Mouse (Mus musculus) forelimb bud, embryonic 11.5 days (tissue): Measurements from ENCODE around the gene Gm28044.
"Not testable (repeated sequence)": the region's sequence is repeated elsewhere in the genome, so short reads cannot be mapped to it uniquely, and the experiment has no call there.

ENCODE experiments used
- DNase-seq: peaks from one replicate; pipeline ENCODE4 v3.0.0-alpha.2; 2012; ENCODE audit warnings: low read depth, low spot score

The Gm28044 gene

GRCm38 (mm10) chr13:67360131-67360744 is at the start of gene Gm28044, which contains the start of gene Zfp953:
Gene Gm28044, minus strand, starts transcription at chr13:67360536.
Gene Zfp953, minus strand, starts transcription at chr13:67360605.
- DNase-seq, result peak; percentile 87

DNA sequence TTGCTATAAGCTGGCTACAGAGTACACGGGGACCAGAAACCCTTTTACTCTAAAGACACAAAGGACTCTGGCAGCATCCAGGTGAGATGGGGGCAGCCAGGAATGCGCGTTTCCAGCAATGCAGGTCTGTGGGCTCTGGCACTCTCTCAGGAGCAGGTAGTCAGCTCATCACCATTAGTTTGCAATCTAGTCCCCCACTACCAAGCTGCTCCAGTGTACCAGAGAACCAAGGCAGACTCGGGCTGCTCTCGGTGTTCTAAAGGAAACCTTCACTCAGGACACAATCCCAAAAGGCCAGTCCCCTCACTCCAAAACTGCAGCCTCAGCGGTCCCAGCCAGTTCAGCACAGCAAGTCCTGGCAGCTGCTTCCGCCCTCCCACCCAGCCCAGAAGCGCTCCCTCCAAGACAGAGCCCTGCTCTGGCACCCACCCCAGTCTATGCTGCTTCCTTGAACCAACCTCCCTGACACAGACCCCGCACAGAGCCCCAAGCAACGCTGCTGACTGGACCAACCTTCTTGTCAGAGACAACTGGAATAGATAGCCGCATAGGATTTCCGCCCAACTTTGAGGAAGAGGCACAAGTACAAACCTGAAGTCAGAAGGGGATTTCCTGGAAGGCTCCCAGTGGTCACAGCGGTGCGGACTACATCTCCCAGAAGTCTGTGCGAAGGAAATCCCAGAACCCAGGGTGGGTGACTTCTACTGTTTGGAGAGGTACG is 39.0 kb upstream of the Gm28044 start, which contains the start of gene Zfp429:
TSS of gene Zfp429 (minus strand) at position 637 of the 721 bp plus-strand sequence.
- DNase-seq, result peak; percentile 52

- not testable (repeated sequence) for DNase-seq
Observed at GRCm38 (mm10) chr13:67376255-67376654, 15.9 kb upstream of the Gm28044 start.

DNA sequence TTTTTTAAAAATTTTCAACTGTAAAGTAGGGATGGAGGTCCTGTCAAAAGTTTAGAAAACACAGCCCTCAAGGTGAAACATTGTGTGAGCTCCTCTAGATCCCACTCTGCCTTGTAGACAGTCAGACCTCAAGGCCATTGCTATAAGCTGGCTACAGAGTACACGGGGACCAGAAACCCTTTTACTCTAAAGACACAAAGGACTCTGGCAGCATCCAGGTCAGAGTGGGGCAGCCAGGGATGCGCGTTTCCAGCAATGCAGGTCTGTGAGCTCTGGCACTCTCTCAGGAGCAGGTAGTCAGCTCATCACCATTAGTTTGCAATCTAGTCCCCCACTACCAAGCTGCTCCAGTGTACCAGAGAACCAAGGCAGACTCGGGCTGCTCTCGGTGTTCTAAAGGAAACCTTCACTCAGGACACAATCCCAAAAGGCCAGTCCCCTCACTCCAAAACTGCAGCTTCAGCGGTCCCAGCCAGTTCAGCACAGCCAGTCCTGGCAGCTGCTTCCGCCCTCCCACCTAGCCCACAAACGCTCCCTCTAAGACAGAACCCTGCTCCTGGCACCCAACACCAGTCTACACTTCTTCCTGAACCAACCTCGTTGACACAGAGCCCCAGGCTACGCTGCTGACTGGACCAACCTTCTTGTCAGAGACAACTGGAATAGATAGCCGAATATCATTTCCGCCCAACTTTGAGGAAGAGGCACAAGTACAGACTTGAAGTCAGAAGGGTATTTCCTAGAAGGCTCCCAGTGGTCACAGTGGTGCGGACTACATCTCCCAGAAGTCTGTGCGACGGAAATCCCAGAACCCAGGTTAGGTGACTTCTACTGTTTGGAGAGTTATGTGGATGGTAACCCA is 14.9 kb upstream of the Gm28044 start, which contains the start of the genes Gm28041 and Zfp456:
TSS of gene Gm28041 (minus strand) at position 684 of the 862 bp plus-strand sequence.
TSS of gene Zfp456 (minus strand) at position 761 of the 862 bp plus-strand sequence.
- peak; percentile 64 for DNase-seq

GRCm38 (mm10) chr13:67351854-67352253 is 8.5 kb downstream of the Gm28044 start:
- DNase-seq, result no peak

DNA sequence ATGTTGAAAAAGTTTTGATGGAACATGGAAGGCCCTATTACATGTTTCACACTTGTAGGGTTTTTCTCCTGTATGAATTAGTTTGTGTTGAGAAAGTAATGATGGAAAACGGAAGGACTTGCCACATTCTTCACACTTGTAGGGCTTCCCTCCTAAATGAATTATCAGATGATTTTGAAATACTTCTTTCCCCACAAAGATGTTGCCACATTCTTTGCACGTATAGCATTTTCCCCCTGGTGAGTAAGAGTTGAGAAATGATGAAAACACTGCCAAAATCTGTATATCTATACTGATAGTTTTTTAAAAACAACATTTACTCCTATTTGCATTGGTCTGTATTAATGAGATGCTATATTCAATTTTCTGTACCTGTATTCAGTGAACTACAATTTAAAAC is 16.9 kb downstream of the Gm28044 start:
- no peak for DNase-seq

GRCm38 (mm10) chr13:67332877-67333276 is 27.5 kb downstream of the Gm28044 start:
- DNase-seq, result no peak

- peak; percentile 79 for DNase-seq
Observed at GRCm38 (mm10) chr13:67332019-67332724, 28.2 kb downstream of the Gm28044 start, which contains the start of gene Zfp595. Gene Zfp595, minus strand, starts transcription at chr13:67332570.

DNA sequence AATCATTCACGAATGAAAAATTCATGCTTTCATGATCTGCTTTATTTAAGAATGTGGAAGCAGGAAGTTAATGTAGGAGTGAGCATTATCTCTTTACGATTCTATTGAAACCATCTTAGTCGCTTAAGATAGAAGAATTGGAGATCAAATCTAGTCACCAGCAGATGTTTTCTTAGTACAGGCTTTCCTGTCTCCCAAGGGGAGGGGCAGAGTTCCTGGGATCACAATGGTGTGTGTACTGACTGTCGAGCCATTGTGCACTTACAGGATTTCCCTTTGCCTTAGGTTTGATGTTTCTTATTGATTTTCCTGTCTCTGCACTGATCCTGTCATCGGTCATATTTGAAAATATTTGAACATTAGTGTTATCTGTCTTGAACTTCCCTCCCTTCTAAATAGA is 53.6 kb downstream of the Gm28044 start:
- no peak for DNase-seq

DNA sequence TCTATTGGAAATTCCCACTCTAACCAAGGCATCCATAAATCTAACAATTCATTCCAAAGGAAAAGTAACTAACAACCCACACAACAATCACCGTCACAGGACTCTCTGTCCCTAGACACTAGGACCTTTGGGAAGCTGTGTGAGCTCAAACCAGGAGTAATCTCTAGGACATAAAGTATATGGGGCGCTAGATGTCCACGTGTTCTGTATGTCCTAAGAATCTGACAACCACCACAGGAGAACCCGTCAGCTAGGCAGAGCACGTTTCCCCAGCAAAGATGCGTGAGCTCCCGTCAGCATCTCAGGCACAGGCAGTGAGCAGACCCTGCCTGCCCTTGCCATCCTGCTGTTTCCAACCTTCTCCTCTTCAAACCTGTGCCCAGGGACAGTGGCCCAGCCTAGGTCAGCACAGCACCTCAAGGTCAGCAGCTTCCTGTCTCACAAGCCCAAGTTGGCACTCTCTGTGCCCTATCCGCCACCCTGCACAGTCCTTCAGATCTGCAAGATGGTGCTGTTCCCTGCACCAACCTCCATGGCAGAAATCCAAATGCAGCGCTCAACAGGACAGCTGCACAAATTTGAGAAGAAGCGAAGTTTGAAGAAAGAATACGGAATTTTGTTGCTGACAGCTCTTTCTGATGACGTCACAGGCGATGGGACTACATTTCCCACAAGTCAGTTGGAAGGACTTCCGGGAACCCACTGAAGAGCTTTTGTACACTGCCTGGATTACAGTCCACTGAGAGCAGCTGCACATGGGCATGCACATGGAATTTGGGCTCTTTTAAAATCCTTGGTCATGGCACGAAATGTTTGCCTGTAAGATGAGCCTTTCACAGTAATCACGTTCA is 54.3 kb downstream of the Gm28044 start, which contains the start of gene Zfp457:
TSS of gene Zfp457 (minus strand) at position 664 of the 851 bp plus-strand sequence.
- DNase-seq, result peak; percentile 91

DNA sequence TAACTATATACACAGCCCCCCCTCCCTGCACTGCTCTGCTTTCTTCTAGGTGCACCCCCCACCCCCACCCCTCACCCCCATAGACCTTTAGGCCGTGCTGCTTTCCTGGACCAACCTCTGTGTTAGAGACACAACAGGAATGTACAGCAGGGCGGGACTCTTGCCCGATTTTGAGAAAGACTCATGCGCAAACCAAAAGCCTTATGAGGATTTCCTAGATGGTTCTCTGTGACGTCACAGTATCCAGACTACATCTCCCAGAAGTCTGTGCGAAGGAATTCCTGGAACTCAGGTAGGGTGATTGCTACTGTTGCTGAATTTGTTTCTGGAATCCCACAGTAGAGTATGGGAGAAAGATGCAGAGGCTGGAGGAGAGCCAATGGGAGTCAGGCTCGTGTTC is 82.0 kb downstream of the Gm28044 start, which contains the start of gene Zfp458:
TSS of gene Zfp458 (minus strand) at position 153 of the 400 bp plus-strand sequence.
- peak; percentile 67 for DNase-seq

GRCm38 (mm10) chr13:67269383-67270065 is 90.8 kb downstream of the Gm28044 start:
- DNase-seq, result not testable (repeated sequence)

DNA sequence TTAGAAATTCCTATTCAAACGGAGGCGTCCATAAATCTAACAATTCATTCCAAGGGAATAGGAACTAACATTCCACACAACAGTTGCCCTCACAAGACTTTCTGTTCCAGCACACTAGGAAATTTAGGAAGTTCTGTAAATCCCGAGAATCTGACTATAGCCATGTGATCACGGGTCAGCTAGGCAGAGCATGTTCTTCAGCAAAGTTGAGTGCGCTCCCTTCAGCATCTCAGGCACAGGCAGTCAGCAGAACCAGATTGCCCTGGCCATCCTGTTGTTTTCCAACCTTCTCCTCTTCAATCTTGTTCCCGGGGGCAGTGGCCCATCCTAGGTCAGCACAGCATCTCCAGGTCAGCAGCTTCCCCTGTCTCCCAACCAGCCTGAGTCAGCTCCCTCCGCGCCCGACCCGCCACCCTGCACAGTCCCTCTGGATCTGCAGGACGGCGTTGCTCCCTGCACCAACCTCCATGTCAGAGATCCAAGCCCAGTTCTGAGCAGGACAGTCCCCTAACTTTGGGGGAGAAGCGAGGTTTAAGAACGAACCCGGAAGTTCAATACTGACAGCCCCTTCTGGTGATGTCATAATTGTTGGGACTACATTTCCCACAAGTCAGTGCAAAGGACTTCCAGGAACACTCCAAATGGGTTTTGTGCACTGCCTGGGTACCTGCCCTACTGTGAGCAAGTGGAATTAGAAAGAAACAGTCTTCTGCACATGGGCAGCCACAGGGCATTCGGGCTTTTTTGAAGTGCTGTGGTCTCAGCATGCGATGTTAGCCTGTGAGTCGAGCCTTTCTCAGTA is 91.6 kb downstream of the Gm28044 start:
- peak; percentile 59 for DNase-seq
